Mouse (Mus musculus) hindbrain, embryonic 13.5 days (tissue): Measurements from ENCODE around the gene Clec2h. TPM values are rescaled to one million over a fixed set of nuclear protein-coding genes. Genes with fewer than 3 reads are reported as not detected.
"Not testable (repeated sequence)": the region's sequence is repeated elsewhere in the genome, so short reads cannot be mapped to it uniquely, and the experiment has no call there.

Experiments used
- ATAC-seq: fragments of 200-750 bp; cut with Nextera tagmentation; 2 replicates; pipeline ENCODE4 v1.8.0; 2017; ENCODE audit warnings: moderate TSS enrichment; ENCODE audit not compliant: low FRiP score
- H3K27ac ChIP-seq: fragments of 300-500 bp; sonication (generic); 2 replicates; pipeline ENCODE4 v1.5.1; 2015; ENCODE audit warnings: inconsistent platforms, mild to moderate bottlenecking, moderate library complexity
- H3K27me3 ChIP-seq: fragments of 300-500 bp; sonication (generic); 2 replicates; pipeline ENCODE4 v1.6.1; 2015; ENCODE audit warnings: mild to moderate bottlenecking, inconsistent platforms
- H3K36me3 ChIP-seq: fragments of 300-500 bp; sonication (generic); 2 replicates; pipeline ENCODE4 v1.6.1; 2015; ENCODE audit warnings: mild to moderate bottlenecking, inconsistent platforms
- H3K4me1 ChIP-seq: fragments of 300-500 bp; sonication (generic); replicated peaks from 2 replicates; pipeline ENCODE4 v1.6.1; 2015; ENCODE audit warnings: inconsistent platforms
- H3K4me2 ChIP-seq: fragments of 300-500 bp; sonication (generic); 2 replicates; pipeline ENCODE4 v1.6.1; 2015; ENCODE audit warnings: inconsistent platforms, mild to moderate bottlenecking, moderate library complexity
- H3K4me3 ChIP-seq: fragments of 300-500 bp; sonication (generic); 2 replicates; pipeline ENCODE4 v1.5.1; 2015; ENCODE audit warnings: mild to moderate bottlenecking, inconsistent platforms
- H3K9ac ChIP-seq: fragments of 300-500 bp; sonication (generic); 2 replicates; pipeline ENCODE4 v1.6.1; 2015; ENCODE audit warnings: mild to moderate bottlenecking, inconsistent platforms
- H3K9me3 ChIP-seq: fragments of 300-500 bp; sonication (generic); 2 replicates; pipeline ENCODE4 v1.6.1; 2016; ENCODE audit warnings: inconsistent platforms
- WGBS: fragments of 180-500 bp; shearing (Covaris S2); methylation state at CpG from one replicate; pipeline ENCODE4 v1.1.7; 2015; 5-methylcytosine and 5-hydroxymethylcytosine counted together
- polyA plus RNA-seq: library from polyadenylated mRNA; unstranded; fragments of >200 nt; fragmentation: Nextera tagmentation; extraction: Ambion mirVana; gene quantifications from 2 replicates; pipeline ENCODE4 v1.2.1, GENCODE M21; 2015

The Clec2h gene
- polyA plus RNA-seq, 1 experiment from 2014 or later, result not detected

DNA sequence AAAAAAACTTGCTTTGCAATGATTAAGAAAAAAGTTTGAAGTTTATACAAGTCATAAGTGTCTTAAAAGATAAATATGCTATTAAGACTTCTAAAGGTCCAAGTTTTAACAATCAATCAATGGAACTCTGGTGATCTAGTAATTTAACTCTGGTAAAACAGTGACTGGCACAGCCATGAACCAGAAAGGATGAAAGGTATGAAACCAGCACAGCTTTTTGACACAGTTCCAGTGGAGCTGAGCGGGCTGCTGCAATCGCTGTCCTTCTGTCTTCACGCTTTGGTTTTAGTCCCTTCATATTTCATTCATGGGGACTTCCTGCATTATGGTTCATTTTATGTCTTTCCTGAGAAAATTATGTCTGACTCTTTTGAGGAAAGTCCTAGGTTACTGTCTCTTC is 12.5 kb upstream of the Clec2h start:
- no peaks in the 10 kb centered on the region for H3K36me3 ChIP-seq
- H3K9ac ChIP-seq, result no peak overlapping the region
- H3K9me3 ChIP-seq, result no peaks in the 10 kb centered on the region
- WGBS, result 93% methylated on average over 3 of the region's 3 CpGs
- H3K4me2 ChIP-seq, result no peak overlapping the region
- ATAC-seq, result no peak
- H3K27me3 ChIP-seq, result no peaks in the 10 kb centered on the region
- no peak overlapping the region for H3K4me3 ChIP-seq
- H3K27ac ChIP-seq, result no peak overlapping the region
- H3K4me1 ChIP-seq, result no peaks in the 10 kb centered on the region

DNA sequence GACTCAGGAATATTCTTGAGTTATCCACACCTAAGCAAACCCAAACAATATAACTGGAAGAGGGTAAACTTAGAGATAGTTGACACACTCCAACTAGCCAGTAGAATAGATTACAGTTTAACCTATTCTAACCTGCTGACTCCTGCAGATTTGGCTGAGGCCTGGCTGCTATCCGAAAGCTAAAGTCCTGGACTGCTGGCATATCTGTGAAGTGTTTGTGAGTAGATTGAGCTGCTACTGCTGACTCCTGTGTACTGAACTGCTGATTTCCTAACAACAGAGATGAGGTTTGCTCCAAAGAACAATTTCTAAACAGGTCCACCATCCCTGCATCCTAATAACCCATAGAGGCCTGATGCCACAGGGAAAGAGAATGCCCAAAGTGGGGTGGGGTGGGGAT is 12.0 kb upstream of the Clec2h start:
- H3K27ac ChIP-seq, result no peak overlapping the region
- no peaks in the 10 kb centered on the region for H3K4me1 ChIP-seq
- no peak for ATAC-seq
- H3K36me3 ChIP-seq, result no peaks in the 10 kb centered on the region
- 90% methylated on average over 1 of the region's 1 CpGs for whole genome bisulfite sequencing
- H3K27me3 ChIP-seq, result no peaks in the 10 kb centered on the region
- H3K9ac ChIP-seq, result no peak overlapping the region
- H3K4me2 ChIP-seq, result no peak overlapping the region
- no peak overlapping the region for H3K4me3 ChIP-seq
- H3K9me3 ChIP-seq, result no peaks in the 10 kb centered on the region

DNA sequence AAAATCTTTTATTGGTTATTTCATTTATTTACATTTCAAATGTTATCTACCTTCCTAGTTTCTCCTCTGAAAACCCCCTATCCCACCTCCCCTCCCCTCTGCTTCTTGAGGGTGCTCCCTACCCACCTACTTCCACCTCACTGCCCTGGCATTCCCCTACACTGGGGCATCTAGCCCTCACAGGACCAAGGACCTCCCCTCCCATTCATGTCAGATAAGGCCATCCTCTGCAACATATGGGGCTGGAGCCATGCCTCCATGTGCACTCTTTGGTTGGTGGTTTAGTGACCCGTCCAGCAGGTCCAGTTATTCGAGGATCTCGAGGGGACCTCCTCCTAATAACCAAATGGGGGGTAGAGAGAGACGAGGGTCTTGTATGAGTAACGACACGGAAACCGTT is 11.4 kb upstream of the Clec2h start:
- not testable (repeated sequence) for H3K9me3 ChIP-seq, H3K27me3 ChIP-seq, H3K9ac ChIP-seq, H3K4me1 ChIP-seq, H3K27ac ChIP-seq, H3K36me3 ChIP-seq, H3K4me2 ChIP-seq, H3K4me3 ChIP-seq, ATAC-seq
- 97% methylated on average over 7 of the region's 7 CpGs for WGBS

DNA sequence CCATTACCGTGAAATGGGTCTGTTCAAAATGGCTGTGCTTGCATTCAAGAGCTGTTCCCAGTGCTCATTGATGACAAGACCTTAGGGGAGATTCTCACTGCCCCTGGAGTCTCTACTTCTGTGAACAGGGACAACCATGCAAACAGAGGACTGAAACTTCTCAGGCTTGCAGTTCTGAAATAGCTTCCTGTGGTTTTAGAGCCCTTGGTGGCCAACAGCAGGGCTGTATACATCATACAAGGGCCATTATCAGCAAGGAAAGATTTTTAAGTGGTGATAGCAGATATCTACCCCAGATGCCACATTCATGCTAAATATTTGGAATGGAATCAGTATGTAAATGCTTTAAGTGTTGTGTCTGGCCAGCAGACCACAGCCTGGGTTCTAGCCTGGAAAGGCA is 9.2 kb upstream of the Clec2h start:
- 97% methylated on average over 1 of the region's 1 CpGs for WGBS
- ATAC-seq, result no peak
- H3K9me3 ChIP-seq, result no peaks in the 10 kb centered on the region
- no peaks in the 10 kb centered on the region for H3K36me3 ChIP-seq
- H3K4me1 ChIP-seq, result no peaks in the 10 kb centered on the region
- H3K4me3 ChIP-seq, result no peak overlapping the region
- H3K4me2 ChIP-seq, result no peak overlapping the region
- no peak overlapping the region for H3K9ac ChIP-seq
- H3K27ac ChIP-seq, result no peak overlapping the region
- no peaks in the 10 kb centered on the region for H3K27me3 ChIP-seq

DNA sequence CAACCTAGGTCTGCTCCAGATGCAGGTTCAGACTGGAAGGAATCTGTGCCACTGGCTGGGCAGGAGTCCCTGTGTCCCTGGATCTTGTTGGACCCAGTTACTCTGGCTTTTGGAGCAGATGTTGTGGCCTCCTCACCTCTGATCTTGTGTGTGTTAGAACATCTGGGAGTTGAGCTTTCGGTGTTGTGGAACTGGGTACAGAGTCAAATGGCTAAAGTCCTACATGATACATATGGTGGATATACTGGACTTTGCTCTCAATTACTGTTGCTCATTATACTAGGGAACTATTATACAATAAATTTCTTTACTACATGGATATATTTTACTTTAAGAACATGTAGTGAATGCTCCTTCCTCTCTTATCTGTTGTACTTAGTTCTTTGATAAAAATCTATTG is 936 bp upstream of the Clec2h start:
- Histone ChIP-seq H3K9me3 (no peaks in the 10 kb centered on the region), H3K9ac (no peak overlapping the region), H3K36me3 (no peaks in the 10 kb centered on the region), H3K27ac (no peak overlapping the region), H3K4me3 (no peak overlapping the region), H3K4me2 (no peak overlapping the region), H3K27me3 (no peaks in the 10 kb centered on the region), H3K4me1 (no peaks in the 10 kb centered on the region)
- no peak for ATAC-seq
- 88% methylated on average over 1 of the region's 1 CpGs for WGBS

DNA sequence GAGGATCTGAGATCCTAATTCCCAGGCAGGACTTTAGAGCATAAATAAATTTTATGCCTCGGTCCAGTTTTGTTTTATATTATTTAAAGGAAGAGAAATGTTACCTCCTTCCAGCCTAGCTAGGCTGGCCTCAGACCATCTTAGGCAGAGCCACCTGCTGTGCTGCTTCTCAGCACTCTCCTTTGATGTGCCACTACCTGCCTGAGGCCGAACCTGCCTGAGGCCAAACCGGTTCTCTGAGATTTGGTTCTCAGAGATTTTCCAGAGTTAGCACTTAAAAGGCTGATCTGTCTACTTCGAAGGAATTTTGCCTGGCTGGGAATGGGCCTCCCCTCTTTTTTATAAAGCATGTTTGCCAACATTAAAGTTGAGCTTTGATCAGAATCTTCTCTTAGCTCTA is 7.8 kb downstream of the Clec2h start:
- no peak overlapping the region for H3K27ac ChIP-seq
- H3K4me2 ChIP-seq, result no peak overlapping the region
- H3K4me1 ChIP-seq, result no peaks in the 10 kb centered on the region
- H3K9me3 ChIP-seq, result no peaks in the 10 kb centered on the region; the same call in 1 of the 2 replicates
- no peaks in the 10 kb centered on the region for H3K36me3 ChIP-seq
- WGBS, result 59% methylated on average over 4 of the region's 4 CpGs
- H3K27me3 ChIP-seq, result no peaks in the 10 kb centered on the region
- ATAC-seq, result no peak
- no peak overlapping the region for H3K9ac ChIP-seq
- H3K4me3 ChIP-seq, result no peak overlapping the region

DNA sequence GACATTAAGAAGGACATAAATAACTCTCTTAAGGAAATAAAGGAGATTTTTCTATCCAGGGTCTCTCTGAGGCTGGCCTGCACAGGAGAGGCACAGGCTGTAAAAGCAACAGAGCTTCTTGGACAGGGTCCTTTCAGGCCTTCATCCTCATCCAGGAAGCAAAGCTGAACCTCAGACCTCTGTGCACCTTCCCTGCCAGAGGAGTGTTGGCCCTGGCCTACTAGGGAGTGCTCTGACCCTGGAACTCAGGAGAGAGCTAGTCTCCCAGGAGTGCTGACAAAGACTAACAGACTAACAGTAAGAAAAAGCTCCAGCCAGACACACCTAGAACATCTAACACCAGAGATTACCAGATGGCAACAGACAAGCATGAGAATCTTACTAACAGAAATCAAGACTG is 17.4 kb downstream of the Clec2h start:
- Histone ChIP-seq H3K4me3 (no peak overlapping the region), H3K4me1 (no peaks in the 10 kb centered on the region), H3K4me2 (no peak overlapping the region), H3K27ac (no peak overlapping the region), H3K9me3 (no peaks in the 10 kb centered on the region), H3K9ac (no peak overlapping the region), H3K27me3 (no peaks in the 10 kb centered on the region), H3K36me3 (no peaks in the 10 kb centered on the region)
- no peak for ATAC-seq

DNA sequence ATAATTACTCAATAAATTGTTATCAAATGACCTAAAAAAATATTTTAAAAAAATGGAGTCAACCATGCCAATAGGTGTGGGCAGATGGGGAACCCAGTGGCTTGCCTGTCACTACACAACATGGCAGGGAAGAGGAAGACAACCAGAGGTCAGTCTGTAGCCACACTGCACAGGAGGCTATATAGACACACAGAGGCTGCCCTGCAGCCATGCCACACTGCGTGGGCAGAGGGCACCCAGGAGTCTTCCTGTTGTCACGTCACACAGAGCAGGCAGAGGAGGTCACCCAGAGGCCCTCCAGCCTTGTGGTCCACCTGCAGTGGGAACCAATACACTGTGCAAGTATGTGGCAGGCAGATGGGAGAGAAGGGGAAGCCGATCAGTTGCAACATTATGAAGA is 39.5 kb downstream of the Clec2h start:
- Histone ChIP-seq H3K4me1 (no peaks in the 10 kb centered on the region), H3K9me3 (no peaks in the 10 kb centered on the region), H3K9ac (no peak overlapping the region), H3K36me3 (no peaks in the 10 kb centered on the region), H3K27me3 (no peaks in the 10 kb centered on the region), H3K4me2 (no peak overlapping the region), H3K4me3 (no peak overlapping the region), H3K27ac (no peak overlapping the region)
- WGBS, result 92% methylated on average over 3 of the region's 3 CpGs
- ATAC-seq, result no peak

DNA sequence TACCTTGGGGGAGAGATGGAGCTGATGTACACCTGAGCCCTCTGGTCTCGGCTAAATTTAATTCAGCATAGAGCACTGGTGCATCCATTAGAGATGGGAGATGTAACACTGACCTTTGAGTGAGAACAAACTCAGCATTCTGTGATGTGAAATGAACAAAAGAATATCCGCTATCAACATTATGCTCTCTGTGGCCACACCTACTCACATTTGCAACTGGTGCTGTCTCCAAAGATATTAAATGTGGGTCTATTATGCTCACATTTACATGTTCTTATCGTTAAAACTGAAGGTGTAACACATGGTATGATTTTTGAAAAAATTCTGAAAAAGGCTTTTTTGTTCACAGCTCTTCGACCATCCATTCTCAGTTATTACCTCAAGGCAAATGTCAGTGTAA is 60.8 kb downstream of the Clec2h start, which contains the start of gene Klrb1:
Gene Klrb1, minus strand, starts transcription at position 101 of the 400 bp plus-strand sequence.
- no peak for ATAC-seq
- no peaks in the 10 kb centered on the region for H3K27me3 ChIP-seq
- WGBS, result 87% methylated on average over 4 of the region's 4 CpGs
- no peaks in the 10 kb centered on the region for H3K36me3 ChIP-seq
- no peaks in the 10 kb centered on the region for H3K9me3 ChIP-seq
- H3K4me2 ChIP-seq, result no peak within 1 kb of the TSS
- no peak within 1 kb of the TSS for H3K9ac ChIP-seq
- no peak within 1 kb of the TSS for H3K4me3 ChIP-seq
- H3K4me1 ChIP-seq, result no peaks in the 10 kb centered on the region
- no peak within 1 kb of the TSS for H3K27ac ChIP-seq

Other genes starting within 250 kb of the Clec2h start
- gene Itfg2, start 237.5 kb upstream of the Clec2h start, polyA plus RNA-seq, result 41.7 and 46.0 TPM in 2 replicates
- gene Fkbp4, start 223.7 kb upstream of the Clec2h start, polyA plus RNA-seq, result 371 and 380 TPM in 2 replicates
- 0.06 and 0.19 TPM in 2 replicates for gene Pzp, start 135.7 kb upstream of the Clec2h start, polyA plus RNA-seq
- gene A2ml1, start 80.8 kb upstream of the Clec2h start, polyA plus RNA-seq, result 0.42 and 0.89 TPM in 2 replicates
- not detected in 2 replicates for gene Klrb1a, start 38.9 kb upstream of the Clec2h start, polyA plus RNA-seq
- gene Klrb1, start 60.7 kb downstream of the Clec2h start, polyA plus RNA-seq, result 0.25 and 0.56 TPM in 2 replicates
- gene Klrb1c, start 126.8 kb downstream of the Clec2h start, polyA plus RNA-seq, result not detected in 2 replicates
- gene Gm44511, start 163.9 kb downstream of the Clec2h start, polyA plus RNA-seq, result not detected in 2 replicates
- gene Klrb1b, start 163.9 kb downstream of the Clec2h start, polyA plus RNA-seq, result 0.08 TPM in 1 of 2 replicates, not detected in the other
- not detected in 2 replicates for gene Clec2i, start 225.2 kb downstream of the Clec2h start, polyA plus RNA-seq
- gene BC035044, start 228.7 kb downstream of the Clec2h start, polyA plus RNA-seq, result 0.34 and 0.57 TPM in 2 replicates